Mouse (Mus musculus) gastrocnemius, postnatal 10 days (tissue): ENCODE measurements around the gene Unc5c. TPM values are rescaled to one million over a fixed set of nuclear protein-coding genes. Genes with fewer than 3 reads are reported as not detected.

ENCODE experiments used
- DNase-seq: peaks from one replicate; pipeline ENCODE4 v3.0.0; 2021; ENCODE audit warnings: mixed read lengths
- long read RNA-seq, 2 experiments: library from polyadenylated mRNA; stranded (forward); transcript quantifications; one replicate each; pipeline ENCODE4 v2.0.0; 2021
- total RNA-seq, 2 experiments: library from RNA; stranded (reverse); gene quantifications; 2 replicates each; pipeline ENCODE4 v1.2.3; 2021

Unc5c gene
- total RNA-seq, result 1 to 10 TPM in 1 of 2 experiments, under 1 TPM in 1; 0.21 to 1.3 TPM
- long read RNA-seq, experiment 1, result 0 reads
- long read RNA-seq, experiment 2, result 0 reads

- DNase-seq, result peak; percentile 45
Measured at GRCm38 (mm10) chr3:141465104-141465705, at the start of gene Unc5c. TSS of gene Unc5c (plus strand) at chr3:141465216.

- no peak for DNase-seq
Measured at GRCm38 (mm10) chr3:141457475-141457874, 7.5 kb upstream of the Unc5c start.

- DNase-seq, result no peak
Measured at GRCm38 (mm10) chr3:141462482-141462881, 2.5 kb upstream of the Unc5c start.

GRCm38 (mm10) chr3:141464691-141465103 is 319 bp upstream of the Unc5c start:
- DNase-seq, result peak; percentile 23

- DNase-seq, result no peak
Measured at GRCm38 (mm10) chr3:141466061-141466460, 1.0 kb downstream of the Unc5c start.

- DNase-seq, result no peak
Measured at GRCm38 (mm10) chr3:141466727-141467335, 1.8 kb downstream of the Unc5c start.

GRCm38 (mm10) chr3:141469338-141469737 is 4.3 kb downstream of the Unc5c start:
- DNase-seq, result no peak

- no peak for DNase-seq
Measured at GRCm38 (mm10) chr3:141473205-141473604, 8.2 kb downstream of the Unc5c start.

GRCm38 (mm10) chr3:141475389-141475788 is 10.4 kb downstream of the Unc5c start:
- DNase-seq, result no peak

- DNase-seq, result no peak
Measured at GRCm38 (mm10) chr3:141475919-141476318, 10.9 kb downstream of the Unc5c start.

GRCm38 (mm10) chr3:141476670-141477069 is 11.7 kb downstream of the Unc5c start:
- no peak for DNase-seq

- no peak for DNase-seq
Measured at GRCm38 (mm10) chr3:141482465-141482864, 17.4 kb downstream of the Unc5c start.

- DNase-seq, result no peak
Measured at GRCm38 (mm10) chr3:141483665-141484431, 18.8 kb downstream of the Unc5c start.

- no peak for DNase-seq
Measured at GRCm38 (mm10) chr3:141485218-141485617, 20.2 kb downstream of the Unc5c start.

- no peak for DNase-seq
Measured at GRCm38 (mm10) chr3:141490647-141491046, 25.6 kb downstream of the Unc5c start.

- no peak for DNase-seq
Measured at GRCm38 (mm10) chr3:141491272-141491950, 26.4 kb downstream of the Unc5c start.

- DNase-seq, result no peak
Measured at GRCm38 (mm10) chr3:141491951-141492310, 26.9 kb downstream of the Unc5c start.

GRCm38 (mm10) chr3:141493000-141493399 is 28.0 kb downstream of the Unc5c start:
- no peak for DNase-seq

- DNase-seq, result no peak
Measured at GRCm38 (mm10) chr3:141498348-141499056, 33.5 kb downstream of the Unc5c start.

GRCm38 (mm10) chr3:141501845-141502505 is 37.0 kb downstream of the Unc5c start:
- no peak for DNase-seq

- DNase-seq, result no peak
Measured at GRCm38 (mm10) chr3:141503331-141503730, 38.3 kb downstream of the Unc5c start.

- DNase-seq, result no peak
Measured at GRCm38 (mm10) chr3:141509772-141510171, 44.8 kb downstream of the Unc5c start.
